Mouse (Mus musculus) midbrain, embryonic 16.5 days (tissue): ENCODE data around the gene Hnrnpa1. TPM values are rescaled to one million over a fixed set of nuclear protein-coding genes. Genes with fewer than 3 reads are reported as not detected.
A peak's percentile ranks its signal among the peaks of the same experiment; 100 is the strongest.

ENCODE experiments used
- ATAC-seq: fragments of 200-750 bp; cut with Nextera tagmentation; 2 replicates; pipeline ENCODE4 v1.8.0; 2017; ENCODE audit warnings: moderate TSS enrichment
- H3K27ac ChIP-seq: fragments of 300-500 bp; sonication (generic); 2 replicates; pipeline ENCODE4 v1.5.1; 2014; ENCODE audit warnings: mild to moderate bottlenecking, low read length, mixed read lengths
- H3K27me3 ChIP-seq: fragments of 300-500 bp; sonication (generic); 2 replicates; pipeline ENCODE4 v1.6.1; 2014; ENCODE audit warnings: low read depth, low read length, mixed read lengths; ENCODE audit not compliant: control insufficient read depth, insufficient read depth
- H3K36me3 ChIP-seq: fragments of 300-500 bp; sonication (generic); 2 replicates; pipeline ENCODE4 v1.6.1; 2014; ENCODE audit warnings: mild to moderate bottlenecking, low read length, moderate library complexity, mixed read lengths; ENCODE audit not compliant: control insufficient read depth, insufficient read depth
- H3K4me1 ChIP-seq: fragments of 300-500 bp; sonication (generic); 2 replicates; pipeline ENCODE4 v1.6.1; 2014; ENCODE audit warnings: mild to moderate bottlenecking, low read length, mixed read lengths; ENCODE audit not compliant: control insufficient read depth, insufficient read depth
- H3K4me2 ChIP-seq: fragments of 300-500 bp; sonication (generic); 2 replicates; pipeline ENCODE4 v1.6.1; 2014; ENCODE audit warnings: mild to moderate bottlenecking, low read length, mixed read lengths
- H3K4me3 ChIP-seq: fragments of 300-500 bp; sonication (generic); 2 replicates; pipeline ENCODE4 v1.5.1; 2014; ENCODE audit warnings: low read depth, mild to moderate bottlenecking, low read length, moderate library complexity, mixed read lengths
- H3K9ac ChIP-seq: fragments of 300-500 bp; sonication (generic); 2 replicates; pipeline ENCODE4 v1.6.1; 2014; ENCODE audit warnings: low read depth, low read length, mixed read lengths
- H3K9me3 ChIP-seq: fragments of 300-500 bp; sonication (generic); replicated peaks from 2 replicates; pipeline ENCODE4 v1.6.1; 2014; ENCODE audit warnings: mild to moderate bottlenecking, low read length, mixed read lengths; ENCODE audit not compliant: control insufficient read depth, poor library complexity, severe bottlenecking
- WGBS: fragments of 180-500 bp; shearing (Covaris S2); extraction: QIAGEN DNeasy Blood & Tissue Kit; methylation state at CpG from one replicate; pipeline ENCODE4 v1.1.7; 2014; 5-methylcytosine and 5-hydroxymethylcytosine counted together
- polyA plus RNA-seq: library from polyadenylated mRNA; unstranded; fragments of >200 nt; fragmentation: Nextera tagmentation; extraction: Ambion mirVana; gene quantifications from 2 replicates; pipeline ENCODE4 v1.2.1, GENCODE M21; 2015

The Hnrnpa1 gene
- polyA plus RNA-seq, 1 experiment from 2014 or later: 630 TPM

- H3K36me3 ChIP-seq: peaks cover 9% of the 10 kb centered on the region; the same call in 1 of the 2 replicates
- ATAC-seq: peak; percentile 96
Observed at GRCm38 (mm10) chr15:103214971-103215907, 25.0 kb upstream of the Hnrnpa1 start.

GRCm38 (mm10) chr15:103216052-103216451 is 24.2 kb upstream of the Hnrnpa1 start:
- WGBS: 35% methylated on average over 2 of the region's 2 CpGs
- Histone ChIP-seq H3K4me3 (no peak overlapping the region), H3K27ac (peak overlapping the region; percentile 84), H3K36me3 (peaks cover 4% of the 10 kb centered on the region; the same call in 1 of the 2 replicates), H3K9me3 (no peaks in the 10 kb centered on the region), H3K4me1 (peaks cover 25% of the 10 kb centered on the region), H3K4me2 (peak overlapping the region; percentile 59; the same call in 1 of the 2 replicates), H3K9ac (no peak overlapping the region), H3K27me3 (no peaks in the 10 kb centered on the region)
- no peak for ATAC-seq

More at GRCm38 (mm10) chr15:103214971-103215907, 25.0 kb upstream of the Hnrnpa1 start:
- H3K4me1 ChIP-seq: peaks cover 25% of the 10 kb centered on the region
- H3K4me3 ChIP-seq: peak overlapping the region; percentile 43
- H3K4me2 ChIP-seq: peak overlapping the region; percentile 59
- H3K27ac ChIP-seq: peak overlapping the region; percentile 84
- peak overlapping the region; percentile 59 for H3K9ac ChIP-seq
- WGBS: 0% methylated on average over 15 of the region's 15 CpGs
- no peaks in the 10 kb centered on the region for H3K27me3 ChIP-seq
- H3K9me3 ChIP-seq: no peaks in the 10 kb centered on the region

GRCm38 (mm10) chr15:103220785-103221184 is 19.4 kb upstream of the Hnrnpa1 start:
- Histone ChIP-seq H3K36me3 (no peaks in the 10 kb centered on the region), H3K9me3 (no peaks in the 10 kb centered on the region), H3K4me3 (no peak overlapping the region), H3K27ac (no peak overlapping the region), H3K4me2 (no peak overlapping the region), H3K27me3 (no peaks in the 10 kb centered on the region), H3K9ac (no peak overlapping the region), H3K4me1 (peaks cover 8% of the 10 kb centered on the region)
- ATAC-seq: no peak
- 46% methylated on average over 3 of the region's 3 CpGs for WGBS

GRCm38 (mm10) chr15:103221386-103221785 is 18.8 kb upstream of the Hnrnpa1 start:
- H3K4me3 ChIP-seq: no peak overlapping the region
- peaks cover 2% of the 10 kb centered on the region for H3K4me1 ChIP-seq
- H3K27me3 ChIP-seq: no peaks in the 10 kb centered on the region
- 100% methylated on average over 1 of the region's 1 CpGs for WGBS
- no peak overlapping the region for H3K4me2 ChIP-seq
- no peak for ATAC-seq
- H3K9ac ChIP-seq: no peak overlapping the region
- no peak overlapping the region for H3K27ac ChIP-seq
- H3K36me3 ChIP-seq: no peaks in the 10 kb centered on the region
- no peaks in the 10 kb centered on the region for H3K9me3 ChIP-seq

- Histone ChIP-seq H3K4me3 (no peak overlapping the region), H3K4me2 (no peak overlapping the region), H3K4me1 (peaks cover 4% of the 10 kb centered on the region; the same call in 1 of the 2 replicates), H3K27me3 (no peaks in the 10 kb centered on the region), H3K36me3 (no peaks in the 10 kb centered on the region), H3K27ac (no peak overlapping the region), H3K9me3 (no peaks in the 10 kb centered on the region), H3K9ac (no peak overlapping the region)
- WGBS: 80% methylated on average over 2 of the region's 2 CpGs
- no peak for ATAC-seq
Observed at GRCm38 (mm10) chr15:103224161-103224560, 16.1 kb upstream of the Hnrnpa1 start.

- Histone ChIP-seq H3K4me1 (peaks cover 4% of the 10 kb centered on the region; the same call in 1 of the 2 replicates), H3K9ac (no peak overlapping the region), H3K4me3 (no peak overlapping the region), H3K27ac (no peak overlapping the region), H3K9me3 (no peaks in the 10 kb centered on the region), H3K36me3 (no peaks in the 10 kb centered on the region), H3K4me2 (no peak overlapping the region), H3K27me3 (no peaks in the 10 kb centered on the region)
- no peak for ATAC-seq
- 78% methylated on average over 3 of the region's 3 CpGs for WGBS
Observed at GRCm38 (mm10) chr15:103227022-103227421, 13.2 kb upstream of the Hnrnpa1 start.

- no peak for ATAC-seq
- Histone ChIP-seq H3K36me3 (no peaks in the 10 kb centered on the region), H3K27ac (no peak overlapping the region), H3K4me3 (no peak overlapping the region), H3K4me1 (peaks cover 4% of the 10 kb centered on the region; the same call in 1 of the 2 replicates), H3K27me3 (no peaks in the 10 kb centered on the region), H3K9ac (no peak overlapping the region), H3K4me2 (no peak overlapping the region), H3K9me3 (no peaks in the 10 kb centered on the region)
- WGBS: 88% methylated on average over 2 of the region's 2 CpGs
Observed at GRCm38 (mm10) chr15:103227572-103227971, 12.7 kb upstream of the Hnrnpa1 start.

GRCm38 (mm10) chr15:103228904-103229303 is 11.3 kb upstream of the Hnrnpa1 start:
- H3K4me1 ChIP-seq: peaks cover 4% of the 10 kb centered on the region; the same call in 1 of the 2 replicates
- H3K9ac ChIP-seq: no peak overlapping the region
- 75% methylated on average over 2 of the region's 2 CpGs for WGBS
- no peaks in the 10 kb centered on the region for H3K9me3 ChIP-seq
- H3K36me3 ChIP-seq: no peaks in the 10 kb centered on the region
- H3K4me3 ChIP-seq: no peak overlapping the region
- H3K27me3 ChIP-seq: no peaks in the 10 kb centered on the region
- no peak overlapping the region for H3K4me2 ChIP-seq
- ATAC-seq: no peak
- H3K27ac ChIP-seq: no peak overlapping the region

GRCm38 (mm10) chr15:103233119-103233518 is 7.1 kb upstream of the Hnrnpa1 start:
- no peak overlapping the region for H3K4me3 ChIP-seq
- H3K9ac ChIP-seq: no peak overlapping the region
- no peak overlapping the region for H3K27ac ChIP-seq
- no peak overlapping the region for H3K4me2 ChIP-seq
- ATAC-seq: no peak
- H3K4me1 ChIP-seq: peaks cover 5% of the 10 kb centered on the region
- H3K27me3 ChIP-seq: no peaks in the 10 kb centered on the region
- no peaks in the 10 kb centered on the region for H3K9me3 ChIP-seq
- H3K36me3 ChIP-seq: 0 out of 2 replicates have a peak, but pooled peaks cover 6% of the 10 kb centered on the region
- 88% methylated on average over 2 of the region's 2 CpGs for WGBS
